Mouse (Mus musculus) megakaryocyte, embryonic 14.5 days (primary cell): Measurements from ENCODE around the gene Ubash3a.

ENCODE experiments used
- FLI1 ChIP-seq: IDR thresholded peaks from 2 replicates; pipeline ENCODE4 v1.6.1; 2012; ENCODE audit warnings: low read length, inconsistent platforms, mixed read lengths
- GATA1 ChIP-seq: IDR thresholded peaks from 3 replicates; pipeline ENCODE4 v1.6.1; 2012; ENCODE audit warnings: mixed read lengths, low read length, inconsistent platforms, borderline replicate concordance

DNA sequence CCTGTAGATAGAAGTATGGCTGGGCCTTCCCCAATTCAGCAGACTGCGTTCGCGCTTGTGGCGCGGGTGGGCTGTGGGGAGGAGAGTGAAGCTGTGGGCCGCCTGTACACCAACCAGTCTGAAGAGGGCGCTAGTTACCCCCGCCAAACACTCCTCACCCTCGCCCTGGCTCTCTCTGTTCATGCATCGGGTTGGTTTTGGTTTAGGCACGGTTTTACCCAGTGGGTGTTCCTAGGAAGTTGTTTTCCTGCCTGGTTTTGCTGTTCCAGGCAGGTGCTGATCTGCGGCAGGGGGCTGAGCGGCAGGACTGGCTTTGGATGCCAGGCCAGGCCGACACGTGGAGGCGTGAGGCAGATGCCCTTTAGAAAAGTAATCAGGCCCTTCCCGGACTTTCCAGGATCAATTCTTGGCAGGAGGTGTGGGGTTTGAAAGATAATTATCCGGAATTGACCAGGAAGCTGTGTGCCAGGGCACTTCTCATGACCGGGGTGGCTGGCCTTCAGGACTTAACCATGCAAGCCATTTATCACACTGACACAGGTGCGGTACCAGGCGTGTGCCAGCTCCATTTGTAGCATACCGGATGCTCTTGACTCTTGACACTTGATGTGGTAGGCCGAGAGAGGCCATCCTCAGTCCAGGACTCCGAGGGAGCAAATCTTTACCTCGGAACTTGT is 87.7 kb downstream of the Ubash3a start:
- TF ChIP-seq GATA1 (no peak), FLI1 (no peak)
